Mouse (Mus musculus) small intestine, adult 2 months (tissue): ENCODE results near the gene Lin52. TPM values are rescaled to one million over a fixed set of nuclear protein-coding genes. Genes with fewer than 3 reads are reported as not detected.
A peak's percentile ranks its signal among the peaks of the same experiment; 100 is the strongest.

Source experiments
- H3K27ac ChIP-seq: fragments of 200-500 bp; 2 replicates; pipeline ENCODE4 v1.5.1; 2012; ENCODE audit warnings: low read depth, low read length, control low read depth, inconsistent platforms; ENCODE audit not compliant: insufficient read depth
- H3K27me3 ChIP-seq: fragments of 200-500 bp; 2 replicates; pipeline ENCODE4 v1.6.1; 2012; ENCODE audit warnings: mild to moderate bottlenecking, moderate library complexity, low read length, inconsistent platforms; ENCODE audit not compliant: control insufficient read depth, insufficient read depth
- H3K36me3 ChIP-seq: fragments of 200-500 bp; 2 replicates; pipeline ENCODE4 v1.6.1; 2012; ENCODE audit warnings: mild to moderate bottlenecking, low read length, control low read depth, inconsistent platforms; ENCODE audit not compliant: control insufficient read depth, insufficient read depth
- H3K4me1 ChIP-seq: fragments of 200-500 bp; 2 replicates; pipeline ENCODE4 v1.6.1; 2012; ENCODE audit warnings: low read length, inconsistent platforms, mixed read lengths; ENCODE audit not compliant: control insufficient read depth, insufficient read depth, insufficient read length
- H3K4me3 ChIP-seq: fragments of 200-500 bp; 2 replicates; pipeline ENCODE4 v1.5.1; 2012; ENCODE audit warnings: low read depth, mild to moderate bottlenecking, control low read depth, inconsistent platforms, low read length, moderate library complexity
- CTCF ChIP-seq: fragments of 200-500 bp; IDR thresholded peaks from 2 replicates; pipeline ENCODE4 v1.5.1; 2012; ENCODE audit warnings: low read depth, mild to moderate bottlenecking, control low read depth, inconsistent platforms, low read length, moderate library complexity, mixed read lengths; ENCODE audit not compliant: insufficient replicate concordance, insufficient read length; ENCODE audit errors: extremely low read depth
- POLR2A ChIP-seq: fragments of 200-500 bp; IDR thresholded peaks from 2 replicates; pipeline ENCODE4 v1.6.1; 2012; ENCODE audit warnings: low read depth, mild to moderate bottlenecking, control low read depth, inconsistent platforms, low read length, moderate library complexity
- WGBS: fragments of 180-500 bp; shearing (Covaris S2); methylation state at CpG from one replicate; pipeline ENCODE4 v1.1.7; 2018; 5-methylcytosine and 5-hydroxymethylcytosine counted together
- polyA plus RNA-seq: library from polyadenylated mRNA; depleted of rRNA; stranded (reverse); fragments of >200 nt; gene quantifications from 2 replicates; pipeline ENCODE4 v1.2.3, GENCODE M21; 2012; rRNA removed

The Lin52 gene
- 0.95 and 3.2 TPM in 2 replicates for polyA plus RNA-seq

GRCm38 (mm10) chr12:84450718-84451646 lies at the start of gene Lin52, which contains the start of gene Aldh6a1:
Lin52 (plus strand) TSS chr12:84451422.
Aldh6a1 (minus strand) TSS chr12:84451004.
- TF ChIP-seq CTCF: no peak
- TF ChIP-seq POLR2A: peak; percentile 90
- no peaks in the 10 kb centered on the region for H3K36me3 ChIP-seq
- H3K27me3 ChIP-seq: no peaks in the 10 kb centered on the region
- H3K4me3 ChIP-seq: peak within 1 kb of the TSS; percentile 81
- under 1% methylated on average over 49 of the region's 49 CpGs for WGBS
- no peaks in the 10 kb centered on the region for H3K4me1 ChIP-seq
- H3K27ac ChIP-seq: peak within 1 kb of the TSS; percentile 36

- H3K27me3 ChIP-seq: no peaks in the 10 kb centered on the region
- WGBS: 24% methylated on average over 9 of the region's 9 CpGs
- H3K4me3 ChIP-seq: no peak overlapping the region
- TF ChIP-seq CTCF (no peak), POLR2A (no peak)
- peaks cover 9% of the 10 kb centered on the region; the same call in 1 of the 2 replicates for H3K4me1 ChIP-seq
- H3K36me3 ChIP-seq: no peaks in the 10 kb centered on the region; the same call in 1 of the 2 replicates
- H3K27ac ChIP-seq: peak overlapping the region; percentile 73
Measured at GRCm38 (mm10) chr12:84402923-84403322, 48.3 kb upstream of the Lin52 start.

GRCm38 (mm10) chr12:84404541-84404940 lies 46.7 kb upstream of the Lin52 start:
- Histone ChIP-seq H3K4me1 (peaks cover 9% of the 10 kb centered on the region; the same call in 1 of the 2 replicates), H3K36me3 (no peaks in the 10 kb centered on the region; the same call in 1 of the 2 replicates), H3K4me3 (no peak overlapping the region), H3K27me3 (no peaks in the 10 kb centered on the region), H3K27ac (no peak overlapping the region)
- 41% methylated on average over 6 of the region's 6 CpGs for WGBS
- TF ChIP-seq POLR2A: no peak
- no peak for TF ChIP-seq CTCF

- TF ChIP-seq POLR2A: no peak
- peak; percentile 15; the same call in 1 of the 2 replicates for TF ChIP-seq CTCF
- Histone ChIP-seq H3K27ac (no peak overlapping the region), H3K4me1 (peaks cover 5% of the 10 kb centered on the region; the same call in 1 of the 2 replicates), H3K27me3 (no peaks in the 10 kb centered on the region), H3K4me3 (no peak overlapping the region), H3K36me3 (no peaks in the 10 kb centered on the region; the same call in 1 of the 2 replicates)
- WGBS: 60% methylated on average over 4 of the region's 4 CpGs
Measured at GRCm38 (mm10) chr12:84407259-84407658, 44.0 kb upstream of the Lin52 start.

- TF ChIP-seq CTCF: no peak
- TF ChIP-seq POLR2A: no peak
- under 1% methylated on average over 52 of the region's 52 CpGs for WGBS
- 0 out of 2 replicates have a peak, but pooled peaks cover 2% of the 10 kb centered on the region for H3K4me1 ChIP-seq
- peak overlapping the region; percentile 80 for H3K4me3 ChIP-seq
- H3K27ac ChIP-seq: peak overlapping the region; percentile 69
- H3K27me3 ChIP-seq: no peaks in the 10 kb centered on the region
- no peaks in the 10 kb centered on the region; the same call in 1 of the 2 replicates for H3K36me3 ChIP-seq
Measured at GRCm38 (mm10) chr12:84407874-84408818, 43.1 kb upstream of the Lin52 start.

GRCm38 (mm10) chr12:84408819-84409507 lies 42.3 kb upstream of the Lin52 start, which contains the start of the genes Entpd5 and Bbof1:
Entpd5 (minus strand) TSS chr12:84409029.
Bbof1 (plus strand) TSS chr12:84409071.
- 2% methylated on average over 51 of the region's 63 CpGs for WGBS
- H3K4me1 ChIP-seq: no peaks in the 10 kb centered on the region

More at GRCm38 (mm10) chr12:84408819-84409507, 42.3 kb upstream of the Lin52 start, which contains the start of the genes Entpd5 and Bbof1:
- Histone ChIP-seq H3K27ac (peak within 1 kb of the TSS; percentile 69), H3K4me3 (peak within 1 kb of the TSS; percentile 80), H3K27me3 (no peaks in the 10 kb centered on the region), H3K36me3 (no peaks in the 10 kb centered on the region; the same call in 1 of the 2 replicates)
- TF ChIP-seq CTCF (no peak), POLR2A (peak; percentile 80)
